Mouse (Mus musculus) heart, adult 18-20 months (tissue): Measurements from ENCODE around the gene Cept1. TPM values are rescaled to one million over a fixed set of nuclear protein-coding genes. Genes with fewer than 3 reads are reported as not detected.

Experiments used
- DNase-seq, 2 experiments: peaks; one replicate each; pipeline ENCODE4 v3.0.0; 2021 to 2022; ENCODE audit warnings: mixed read lengths in 1 of 2
- total RNA-seq, 2 experiments: library from RNA; stranded (reverse); gene quantifications; 2 replicates each; pipeline ENCODE4 v1.2.3; 2021

The Cept1 gene
- total RNA-seq, 2 experiments from 2014 or later, result 19.9 to 21.6 TPM

- no peak for DNase-seq
Observed at GRCm38 (mm10) chr3:106495346-106496044, 52.1 kb downstream of the Cept1 start.

- DNase-seq, result peak; percentile 55 to 62
Observed at GRCm38 (mm10) chr3:106494417-106494950, 53.1 kb downstream of the Cept1 start.

- peak; percentile 49 to 51 for DNase-seq
Observed at GRCm38 (mm10) chr3:106493882-106494281, 53.7 kb downstream of the Cept1 start.

- DNase-seq, result no peak
Observed at GRCm38 (mm10) chr3:106493202-106493601, 54.4 kb downstream of the Cept1 start.

GRCm38 (mm10) chr3:106492723-106493122 lies 54.9 kb downstream of the Cept1 start:
- DNase-seq, result no peak

- DNase-seq, result no peak
Observed at GRCm38 (mm10) chr3:106490239-106490638, 57.4 kb downstream of the Cept1 start.

- DNase-seq, result no peak
Observed at GRCm38 (mm10) chr3:106487551-106487950, 60.1 kb downstream of the Cept1 start.

GRCm38 (mm10) chr3:106485810-106486209 lies 61.8 kb downstream of the Cept1 start:
- no peak for DNase-seq

GRCm38 (mm10) chr3:106484861-106485260 lies 62.7 kb downstream of the Cept1 start:
- DNase-seq, result no peak

- DNase-seq, result no peak
Observed at GRCm38 (mm10) chr3:106483796-106484405, 63.7 kb downstream of the Cept1 start.

- DNase-seq, result no peak
Observed at GRCm38 (mm10) chr3:106483297-106483696, 64.3 kb downstream of the Cept1 start.

GRCm38 (mm10) chr3:106482281-106483081 lies 65.1 kb downstream of the Cept1 start, which contains the start of gene Dennd2d:
Dennd2d (plus strand) TSS chr3:106482405.
- peak; percentile 38 to 45 for DNase-seq

- no peak for DNase-seq
Observed at GRCm38 (mm10) chr3:106476863-106477262, 70.7 kb downstream of the Cept1 start.

- DNase-seq, result no peak
Observed at GRCm38 (mm10) chr3:106474210-106474609, 73.4 kb downstream of the Cept1 start.

GRCm38 (mm10) chr3:106464750-106465149 lies 82.9 kb downstream of the Cept1 start:
- DNase-seq, result no peak

GRCm38 (mm10) chr3:106462493-106462892 lies 85.1 kb downstream of the Cept1 start:
- DNase-seq, result no peak

- DNase-seq, result no peak
Observed at GRCm38 (mm10) chr3:106462059-106462470, 85.5 kb downstream of the Cept1 start.

GRCm38 (mm10) chr3:106457298-106457869 lies 90.2 kb downstream of the Cept1 start:
- DNase-seq, result no peak

- no peak for DNase-seq
Observed at GRCm38 (mm10) chr3:106452616-106453015, 95.0 kb downstream of the Cept1 start.
